Mouse (Mus musculus): Measurements from ENCODE around the gene Rbpms2.

The Rbpms2 gene

GRCm38 (mm10) chr9:65629025-65629766 is at the start of gene Rbpms2:
Gene Rbpms2 (plus strand): TSS chr9:65629648.
- DNase-seq (ENCODE audit: extremely low read depth, insufficient read length, low spot score): no peak

- peak; percentile 97 for DNase-seq (ENCODE audit: extremely low read depth, insufficient read length, low spot score)
Observed at GRCm38 (mm10) chr9:65579781-65580371, 49.6 kb upstream of the Rbpms2 start, which contains the start of gene Plekho2. Gene Plekho2 (minus strand): TSS chr9:65580040.

GRCm38 (mm10) chr9:65580401-65581256 is 48.8 kb upstream of the Rbpms2 start:
- peak; percentile 79 for DNase-seq (ENCODE audit: extremely low read depth, insufficient read length, low spot score)

GRCm38 (mm10) chr9:65583045-65583444 is 46.4 kb upstream of the Rbpms2 start:
- peak; percentile 67 for DNase-seq (ENCODE audit: extremely low read depth, insufficient read length, low spot score)

GRCm38 (mm10) chr9:65586406-65587269 is 42.8 kb upstream of the Rbpms2 start, which contains the start of gene Pif1:
Gene Pif1 (plus strand): TSS chr9:65587160.
- peak; percentile 87 for DNase-seq (ENCODE audit: extremely low read depth, insufficient read length, low spot score)

- no peak for DNase-seq (ENCODE audit: extremely low read depth, insufficient read length, low spot score)
Observed at GRCm38 (mm10) chr9:65587270-65587572, 42.2 kb upstream of the Rbpms2 start.

- no peak for DNase-seq (ENCODE audit: extremely low read depth, insufficient read length, low spot score)
Observed at GRCm38 (mm10) chr9:65587573-65588358, 41.7 kb upstream of the Rbpms2 start.

- no peak for DNase-seq (ENCODE audit: extremely low read depth, insufficient read length, low spot score)
Observed at GRCm38 (mm10) chr9:65589091-65589490, 40.4 kb upstream of the Rbpms2 start.

- no peak for DNase-seq (ENCODE audit: extremely low read depth, insufficient read length, low spot score)
Observed at GRCm38 (mm10) chr9:65592721-65593120, 36.7 kb upstream of the Rbpms2 start.

GRCm38 (mm10) chr9:65593596-65593995 is 35.9 kb upstream of the Rbpms2 start:
- no peak for DNase-seq (ENCODE audit: extremely low read depth, insufficient read length, low spot score)

- no peak for DNase-seq (ENCODE audit: extremely low read depth, insufficient read length, low spot score)
Observed at GRCm38 (mm10) chr9:65598765-65599249, 30.6 kb upstream of the Rbpms2 start.

- no peak for DNase-seq (ENCODE audit: extremely low read depth, insufficient read length, low spot score)
Observed at GRCm38 (mm10) chr9:65600951-65601350, 28.5 kb upstream of the Rbpms2 start.

GRCm38 (mm10) chr9:65603401-65604102 is 25.9 kb upstream of the Rbpms2 start:
- no peak for DNase-seq (ENCODE audit: extremely low read depth, insufficient read length, low spot score)

- peak; percentile 45 for DNase-seq (ENCODE audit: extremely low read depth, insufficient read length, low spot score)
Observed at GRCm38 (mm10) chr9:65605471-65606136, 23.8 kb upstream of the Rbpms2 start.

GRCm38 (mm10) chr9:65606321-65607109 is 22.9 kb upstream of the Rbpms2 start:
- DNase-seq (ENCODE audit: extremely low read depth, insufficient read length, low spot score): no peak

GRCm38 (mm10) chr9:65607120-65607519 is 22.3 kb upstream of the Rbpms2 start:
- no peak for DNase-seq (ENCODE audit: extremely low read depth, insufficient read length, low spot score)

GRCm38 (mm10) chr9:65611969-65612486 is 17.4 kb upstream of the Rbpms2 start:
- no peak for DNase-seq (ENCODE audit: extremely low read depth, insufficient read length, low spot score)
